Mouse (Mus musculus): Measurements from ENCODE around the gene E2f4. TPM values are rescaled to one million over a fixed set of nuclear protein-coding genes. Genes with fewer than 3 reads are reported as not detected.
A peak's percentile ranks its signal among the peaks of the same experiment; 100 is the strongest.

The E2f4 gene
- total RNA-seq, 2 experiments from 2014 or later = 28.8 to 33.6 TPM

DNA sequence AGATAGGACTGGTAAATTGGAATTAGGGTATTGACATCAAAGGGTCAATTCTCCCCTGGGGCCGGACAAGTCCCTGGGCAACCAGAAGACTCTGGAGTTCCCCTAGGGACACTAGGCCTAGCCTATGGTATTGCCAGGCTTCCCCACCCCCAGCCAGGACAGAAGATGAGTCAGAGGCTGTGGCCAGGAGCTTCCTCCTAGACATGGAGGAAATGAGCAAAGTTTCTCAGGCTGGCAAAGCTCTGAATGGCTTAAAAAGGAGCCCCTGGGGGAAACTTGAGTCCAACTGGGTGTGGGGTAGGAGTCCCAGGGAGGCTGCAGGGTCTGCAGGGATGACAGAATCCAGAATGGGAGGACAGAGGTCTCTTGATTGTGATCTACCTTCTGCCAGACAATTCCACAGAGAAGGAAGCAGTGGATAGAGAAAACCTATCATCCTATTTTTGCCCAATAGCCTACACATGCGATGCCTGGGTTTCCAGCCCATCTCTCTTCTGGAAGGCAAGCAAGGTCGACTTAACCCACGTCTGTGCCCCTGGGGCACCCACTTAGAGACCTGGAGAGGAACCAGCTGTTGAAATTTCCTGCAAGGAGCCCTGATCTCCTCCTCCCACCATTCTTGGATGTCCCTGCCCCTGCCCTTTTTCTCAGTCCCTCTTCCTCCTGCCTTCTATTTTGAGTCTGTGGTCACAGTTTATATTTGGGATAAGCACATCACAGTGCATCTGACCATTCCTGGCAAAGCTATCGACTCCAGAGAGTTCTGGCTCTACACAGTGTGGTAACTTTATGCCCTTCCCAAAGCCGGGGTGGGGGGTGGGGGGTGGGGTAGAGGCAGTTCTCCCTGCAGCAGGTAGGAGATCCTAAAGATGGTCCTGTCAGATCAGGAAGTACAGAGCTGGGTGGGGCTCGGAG is 47.9 kb downstream of the E2f4 start:
- no peak for DNase-seq (ENCODE audit: low spot score in 2 of 2)

- DNase-seq (ENCODE audit: low spot score in 2 of 2) = no peak
Measured at GRCm38 (mm10) chr8:105346611-105347427, 49.4 kb downstream of the E2f4 start.

DNA sequence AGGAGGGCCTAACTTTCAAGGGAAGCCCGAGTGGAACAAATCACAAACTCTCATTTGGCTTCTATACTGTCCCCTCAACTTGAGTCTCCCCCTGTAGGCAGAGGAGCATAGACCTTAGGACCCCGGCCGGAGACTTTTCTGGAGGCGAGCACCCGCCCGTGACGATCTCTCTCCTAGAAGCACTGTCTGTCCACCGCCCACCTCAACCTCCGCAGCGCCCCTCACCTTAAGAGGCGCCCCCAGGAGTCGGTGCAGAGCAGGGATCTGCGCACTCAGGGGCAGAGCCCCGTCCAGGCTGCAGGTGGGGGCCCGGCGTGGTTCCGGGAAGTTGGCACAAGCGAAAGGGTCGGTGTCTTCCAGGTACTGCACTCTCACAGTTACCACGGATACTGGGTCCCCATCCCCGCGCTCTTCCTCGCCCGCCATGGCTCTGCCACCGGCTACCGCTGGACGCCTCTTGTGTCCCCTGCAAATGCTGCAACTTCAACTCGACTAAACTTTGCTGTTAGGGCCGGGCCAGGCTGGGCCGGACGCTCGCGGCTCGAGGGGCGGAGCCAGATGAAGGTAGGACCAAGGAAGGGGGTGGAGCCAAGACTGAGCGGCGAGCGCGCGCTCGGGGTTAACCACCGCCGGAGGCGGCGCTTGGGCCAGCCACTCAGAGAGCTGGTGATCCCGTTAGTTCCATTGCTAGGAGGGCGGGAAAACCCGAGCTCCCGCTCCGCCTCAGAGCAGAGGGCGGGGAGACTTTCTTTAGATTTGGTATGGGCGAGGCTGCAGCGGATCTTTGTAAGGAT is 50.2 kb downstream of the E2f4 start, which contains the start of gene Fhod1:
Gene Fhod1 (minus strand): TSS at position 526 of the 794 bp plus-strand sequence.
- peak; percentile 67 to 86 for DNase-seq (ENCODE audit: low spot score in 2 of 2)

DNA sequence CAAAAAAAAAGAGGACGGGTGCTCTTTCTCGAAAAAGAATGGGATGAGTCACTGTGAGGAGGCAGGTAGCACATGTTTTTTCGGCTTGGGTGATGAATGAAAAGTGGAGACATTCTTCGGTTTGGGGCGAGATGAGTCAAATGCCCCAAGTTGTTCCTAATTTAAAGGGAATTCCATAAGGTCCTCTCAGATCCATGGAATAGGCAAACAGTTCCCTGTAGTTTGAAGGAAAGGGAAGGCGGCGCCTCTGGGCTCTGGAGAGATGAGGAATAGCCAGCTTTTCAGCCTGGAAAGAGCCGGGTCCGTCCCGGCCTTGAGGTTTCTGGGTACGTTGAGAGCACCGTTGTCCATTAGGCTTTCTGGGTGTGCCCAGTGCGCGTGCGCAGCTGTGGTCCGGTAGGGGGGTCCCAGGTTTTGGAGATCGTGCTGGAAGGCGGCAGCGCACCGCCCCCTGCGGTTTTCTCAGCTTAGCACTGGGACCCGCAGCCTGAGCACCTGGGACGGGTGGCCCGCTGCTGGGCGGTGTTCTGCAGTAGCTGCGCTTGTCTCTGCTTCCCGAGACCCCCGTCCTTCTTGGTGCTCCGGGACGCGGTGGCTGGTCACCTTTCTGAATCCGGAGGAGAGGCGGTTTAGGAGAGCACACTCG is 51.1 kb downstream of the E2f4 start, which contains the start of gene Slc9a5:
Gene Slc9a5 (plus strand): TSS at position 394 of the 646 bp plus-strand sequence.
- peak; percentile 31 to 49 for DNase-seq (ENCODE audit: low spot score in 2 of 2)

DNA sequence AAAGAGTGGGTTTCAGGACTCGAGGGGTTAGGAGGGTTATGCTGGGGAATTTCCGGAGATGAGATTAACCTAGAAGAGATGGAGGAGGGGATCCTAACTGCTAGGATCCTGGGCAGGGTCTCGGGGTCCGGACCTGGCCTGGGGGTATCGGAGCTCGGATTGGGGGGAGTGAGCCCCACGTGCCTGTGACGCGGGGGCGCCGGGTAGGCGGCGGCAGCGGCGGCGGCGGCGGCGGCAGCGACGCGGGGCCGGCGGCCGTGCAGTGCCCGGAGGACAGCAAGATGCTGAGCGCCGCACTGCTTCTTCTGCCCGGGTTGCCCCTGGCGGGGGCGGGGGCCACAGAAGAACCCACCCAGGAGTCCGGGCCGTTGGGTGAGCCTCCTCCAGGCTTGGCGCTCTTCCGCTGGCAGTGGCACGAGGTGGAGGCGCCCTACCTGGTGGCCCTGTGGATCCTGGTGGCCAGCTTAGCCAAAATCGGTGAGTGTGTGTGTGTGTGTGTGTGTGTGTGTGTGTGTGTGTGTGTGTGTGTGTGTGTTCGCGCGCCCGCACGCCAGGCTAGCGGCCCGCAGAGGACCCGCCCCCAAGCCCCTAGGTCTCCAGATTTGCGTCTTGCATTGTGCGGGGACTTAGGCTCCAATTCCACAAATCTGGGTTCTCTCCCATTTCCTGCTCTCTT is 51.8 kb downstream of the E2f4 start:
- DNase-seq (ENCODE audit: low spot score in 2 of 2) = peak; percentile 25 to 41

- no peak for DNase-seq (ENCODE audit: low spot score in 2 of 2)
Measured at GRCm38 (mm10) chr8:105350186-105350585, 52.7 kb downstream of the E2f4 start.

GRCm38 (mm10) chr8:105353583-105354135 is 56.2 kb downstream of the E2f4 start:
- DNase-seq (ENCODE audit: low spot score in 2 of 2) = no peak

GRCm38 (mm10) chr8:105354549-105354948 is 57.1 kb downstream of the E2f4 start:
- DNase-seq (ENCODE audit: low spot score in 2 of 2) = no peak

Small RNA genes within 50 kb of the gene (microRNA-seq; reads per million reads assigned to microRNA genes)
- 0 reads per million in 2 experiments for gene Gm27320
- gene Mir328 = 4,921 to 5,805 reads per million in 2 experiments

Other genes starting within 250 kb of the E2f4 start
- not detected for gene Ces3a, start 249.1 kb upstream of the E2f4 start, total RNA-seq (2021)
- gene Ces3b, start 213.9 kb upstream of the E2f4 start, total RNA-seq (2021) = not detected
- not detected for gene Ces4a, start 165.9 kb upstream of the E2f4 start, total RNA-seq (2021)
- 10 to 100 TPM; 26.1 to 27.3 TPM for gene Cbfb, start 127.0 kb upstream of the E2f4 start, total RNA-seq (2021)
- 10 to 100 TPM; 29.2 to 30.9 TPM for gene D230025D16Rik, start 72.5 kb upstream of the E2f4 start, total RNA-seq (2021)
- 1 to 10 TPM; 3.6 to 4.2 TPM for gene B3gnt9, start 42.5 kb upstream of the E2f4 start, total RNA-seq (2021)
- gene Tradd, start 33.1 kb upstream of the E2f4 start, total RNA-seq (2021) = 1 to 10 TPM; 6.0 to 7.4 TPM
- gene Fbxl8, start 33.0 kb upstream of the E2f4 start, total RNA-seq (2021) = 1 to 10 TPM in 1 of 2 experiments, under 1 TPM in 1; 0.52 to 1.1 TPM
- gene Hsf4, start 27.9 kb upstream of the E2f4 start, total RNA-seq (2021) = 1 to 10 TPM; 1.4 to 1.9 TPM
- 1 to 10 TPM; 5.8 to 5.9 TPM for gene Nol3, start 21.5 kb upstream of the E2f4 start, total RNA-seq (2021)
- 10 to 100 TPM; 32.4 to 33.1 TPM for gene 4931428F04Rik, start 7.8 kb upstream of the E2f4 start, total RNA-seq (2021)
- 1 to 10 TPM; 2.1 to 2.3 TPM for gene Exoc3l, start 1.6 kb upstream of the E2f4 start, total RNA-seq (2021)
- gene Elmo3, start 7.9 kb downstream of the E2f4 start, total RNA-seq (2021) = 1 to 10 TPM; 1.2 to 1.4 TPM
- 1 to 10 TPM; 5.0 to 8.3 TPM for gene Lrrc29, start 28.6 kb downstream of the E2f4 start, total RNA-seq (2021)
- 10 to 100 TPM; 41.3 to 45.8 TPM for gene Tmem208, start 28.7 kb downstream of the E2f4 start, total RNA-seq (2021)
- 1 to 10 TPM; 2.6 to 3.4 TPM for gene Fhod1, start 50.3 kb downstream of the E2f4 start, total RNA-seq (2021)
- gene Slc9a5, start 51.2 kb downstream of the E2f4 start, total RNA-seq (2021) = 10 to 100 TPM; 10.7 to 11.9 TPM
- 1 to 10 TPM in 1 of 2 experiments, under 1 TPM in 1; 0.81 to 1.2 TPM for gene Plekhg4, start 75.6 kb downstream of the E2f4 start, total RNA-seq (2021)
- gene Kctd19, start 115.8 kb downstream of the E2f4 start, total RNA-seq (2021) = not detected
- gene Lrrc36, start 115.9 kb downstream of the E2f4 start, total RNA-seq (2021) = under 1 TPM; 0.60 to 0.78 TPM
- gene Tppp3, start 173.9 kb downstream of the E2f4 start, total RNA-seq (2021) = 10 to 100 TPM; 29.0 to 30.2 TPM
- 10 to 100 TPM; 20.8 to 22.4 TPM for gene Zdhhc1, start 199.2 kb downstream of the E2f4 start, total RNA-seq (2021)
- gene Hsd11b2, start 221.1 kb downstream of the E2f4 start, total RNA-seq (2021) = under 1 TPM; 0.18 to 0.21 TPM

Measured in layer of hippocampus, postnatal 14 days (tissue).